Mouse (Mus musculus) forebrain, embryonic 13.5 days (tissue): ENCODE results near the gene Fam84b. TPM values are rescaled to one million over a fixed set of nuclear protein-coding genes. Genes with fewer than 3 reads are reported as not detected.

Source experiments
- ATAC-seq: fragments of 200-750 bp; cut with Nextera tagmentation; 2 replicates; pipeline ENCODE4 v1.8.0; 2017
- H3K27ac ChIP-seq: fragments of 300-500 bp; sonication (generic); 2 replicates; pipeline ENCODE4 v1.5.1; 2015; ENCODE audit warnings: inconsistent platforms, mild to moderate bottlenecking, moderate library complexity
- H3K27me3 ChIP-seq: fragments of 300-500 bp; sonication (generic); 2 replicates; pipeline ENCODE4 v1.6.1; 2015; ENCODE audit warnings: mild to moderate bottlenecking, inconsistent platforms
- H3K36me3 ChIP-seq: fragments of 300-500 bp; sonication (generic); 2 replicates; pipeline ENCODE4 v1.6.1; 2015; ENCODE audit warnings: mild to moderate bottlenecking, inconsistent platforms; ENCODE audit not compliant: poor library complexity, severe bottlenecking
- H3K4me1 ChIP-seq: fragments of 300-500 bp; sonication (generic); 2 replicates; pipeline ENCODE4 v1.6.1; 2015; ENCODE audit warnings: inconsistent platforms
- H3K4me2 ChIP-seq: fragments of 300-500 bp; sonication (generic); 2 replicates; pipeline ENCODE4 v1.6.1; 2015; ENCODE audit warnings: inconsistent platforms, mild to moderate bottlenecking, moderate library complexity
- H3K4me3 ChIP-seq: fragments of 300-500 bp; sonication (generic); 2 replicates; pipeline ENCODE4 v1.5.1; 2015; ENCODE audit warnings: mild to moderate bottlenecking, inconsistent platforms
- H3K9ac ChIP-seq: fragments of 300-500 bp; sonication (generic); 2 replicates; pipeline ENCODE4 v1.6.1; 2015; ENCODE audit warnings: mild to moderate bottlenecking, inconsistent platforms
- H3K9me3 ChIP-seq: fragments of 300-500 bp; sonication (generic); replicated peaks from 2 replicates; pipeline ENCODE4 v1.6.1; 2016; ENCODE audit warnings: inconsistent platforms
- WGBS: fragments of 180-500 bp; shearing (Covaris S2); methylation state at CpG from one replicate; pipeline ENCODE4 v1.1.7; 2015; 5-methylcytosine and 5-hydroxymethylcytosine counted together
- polyA plus RNA-seq: library from polyadenylated mRNA; unstranded; fragments of >200 nt; fragmentation: Nextera tagmentation; extraction: Ambion mirVana; gene quantifications from 2 replicates; pipeline ENCODE4 v1.2.1, GENCODE M21; 2015

Fam84b gene
- 8.0 and 10.6 TPM in 2 replicates for polyA plus RNA-seq

- 28% methylated on average over 17 of the region's 17 CpGs for WGBS
- H3K27me3 ChIP-seq = no peaks in the 10 kb centered on the region
- H3K9ac ChIP-seq = no peak within 1 kb of the TSS
- no peak within 1 kb of the TSS for H3K4me2 ChIP-seq
- no peaks in the 10 kb centered on the region for H3K9me3 ChIP-seq
- ATAC-seq = no peak
- no peak within 1 kb of the TSS for H3K4me3 ChIP-seq
- no peaks in the 10 kb centered on the region for H3K36me3 ChIP-seq
- no peak within 1 kb of the TSS for H3K27ac ChIP-seq
- peaks cover 5% of the 10 kb centered on the region; the same call in 1 of the 2 replicates for H3K4me1 ChIP-seq
Measured at GRCm38 (mm10) chr15:60853231-60853999, at the start of gene Fam84b. Gene Fam84b, minus strand, starts transcription at chr15:60853778.

GRCm38 (mm10) chr15:60898187-60898965, 44.8 kb upstream of the Fam84b start:
- H3K9ac ChIP-seq = no peak overlapping the region
- no peak overlapping the region for H3K4me3 ChIP-seq
- ATAC-seq = no peak
- no peaks in the 10 kb centered on the region for H3K36me3 ChIP-seq
- H3K27me3 ChIP-seq = no peaks in the 10 kb centered on the region
- 58% methylated on average over 6 of the region's 6 CpGs for WGBS
- H3K9me3 ChIP-seq = no peaks in the 10 kb centered on the region
- H3K4me1 ChIP-seq = no peaks in the 10 kb centered on the region
- no peak overlapping the region for H3K4me2 ChIP-seq
- no peak overlapping the region for H3K27ac ChIP-seq

GRCm38 (mm10) chr15:60896040-60896439, 42.5 kb upstream of the Fam84b start:
- H3K4me2 ChIP-seq = no peak overlapping the region
- no peak overlapping the region for H3K4me3 ChIP-seq
- H3K9ac ChIP-seq = no peak overlapping the region
- WGBS = 84% methylated on average over 2 of the region's 2 CpGs
- no peaks in the 10 kb centered on the region for H3K9me3 ChIP-seq
- no peak for ATAC-seq
- H3K27ac ChIP-seq = no peak overlapping the region
- no peaks in the 10 kb centered on the region for H3K4me1 ChIP-seq
- no peaks in the 10 kb centered on the region for H3K27me3 ChIP-seq
- no peaks in the 10 kb centered on the region for H3K36me3 ChIP-seq

- no peak overlapping the region for H3K27ac ChIP-seq
- no peak overlapping the region for H3K4me3 ChIP-seq
- no peaks in the 10 kb centered on the region for H3K27me3 ChIP-seq
- H3K4me2 ChIP-seq = no peak overlapping the region
- no peaks in the 10 kb centered on the region for H3K36me3 ChIP-seq
- no peak overlapping the region for H3K9ac ChIP-seq
- H3K4me1 ChIP-seq = no peaks in the 10 kb centered on the region
- 68% methylated on average over 3 of the region's 3 CpGs for WGBS
- no peak for ATAC-seq
- H3K9me3 ChIP-seq = no peaks in the 10 kb centered on the region
Measured at GRCm38 (mm10) chr15:60892976-60893463, 39.4 kb upstream of the Fam84b start.

DNA sequence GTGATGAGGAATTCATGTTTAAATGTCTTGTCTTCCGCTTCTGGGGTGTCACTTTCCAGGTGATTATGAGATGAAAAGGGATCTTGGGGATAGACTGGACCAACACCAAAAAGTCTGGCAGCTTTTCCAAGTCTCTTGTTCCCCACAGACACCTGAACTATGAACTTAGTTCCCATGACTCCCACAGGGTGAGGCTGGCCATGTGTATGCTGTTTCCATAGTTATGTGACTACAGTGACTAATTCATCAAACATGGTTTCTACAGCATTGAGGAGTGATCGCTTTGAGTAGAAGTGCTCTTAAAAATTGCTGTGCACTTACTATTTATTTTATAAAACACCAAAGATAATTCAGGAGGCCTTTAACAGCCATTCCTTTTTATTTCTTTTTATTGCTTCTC, 35.1 kb upstream of the Fam84b start:
- Histone ChIP-seq H3K4me1 (no peaks in the 10 kb centered on the region), H3K9ac (no peak overlapping the region), H3K4me3 (no peak overlapping the region), H3K27me3 (no peaks in the 10 kb centered on the region), H3K4me2 (no peak overlapping the region), H3K36me3 (no peaks in the 10 kb centered on the region), H3K27ac (no peak overlapping the region), H3K9me3 (no peaks in the 10 kb centered on the region)
- ATAC-seq = no peak
- WGBS = 92% methylated on average over 2 of the region's 2 CpGs

- no peaks in the 10 kb centered on the region for H3K36me3 ChIP-seq
- WGBS = 92% methylated on average over 6 of the region's 6 CpGs
- no peaks in the 10 kb centered on the region for H3K27me3 ChIP-seq
- no peak overlapping the region for H3K9ac ChIP-seq
- ATAC-seq = no peak
- no peaks in the 10 kb centered on the region for H3K9me3 ChIP-seq
- H3K27ac ChIP-seq = no peak overlapping the region
- no peak overlapping the region for H3K4me3 ChIP-seq
- no peak overlapping the region for H3K4me2 ChIP-seq
- no peaks in the 10 kb centered on the region for H3K4me1 ChIP-seq
Measured at GRCm38 (mm10) chr15:60875721-60876120, 22.1 kb upstream of the Fam84b start.

GRCm38 (mm10) chr15:60862417-60862816, 8.8 kb upstream of the Fam84b start:
- no peaks in the 10 kb centered on the region for H3K4me1 ChIP-seq
- H3K9me3 ChIP-seq = no peaks in the 10 kb centered on the region
- no peaks in the 10 kb centered on the region for H3K27me3 ChIP-seq
- no peak overlapping the region for H3K4me2 ChIP-seq
- no peak for ATAC-seq
- no peak overlapping the region for H3K27ac ChIP-seq
- 90% methylated on average over 3 of the region's 3 CpGs for WGBS
- no peaks in the 10 kb centered on the region for H3K36me3 ChIP-seq
- H3K4me3 ChIP-seq = no peak overlapping the region
- H3K9ac ChIP-seq = no peak overlapping the region

DNA sequence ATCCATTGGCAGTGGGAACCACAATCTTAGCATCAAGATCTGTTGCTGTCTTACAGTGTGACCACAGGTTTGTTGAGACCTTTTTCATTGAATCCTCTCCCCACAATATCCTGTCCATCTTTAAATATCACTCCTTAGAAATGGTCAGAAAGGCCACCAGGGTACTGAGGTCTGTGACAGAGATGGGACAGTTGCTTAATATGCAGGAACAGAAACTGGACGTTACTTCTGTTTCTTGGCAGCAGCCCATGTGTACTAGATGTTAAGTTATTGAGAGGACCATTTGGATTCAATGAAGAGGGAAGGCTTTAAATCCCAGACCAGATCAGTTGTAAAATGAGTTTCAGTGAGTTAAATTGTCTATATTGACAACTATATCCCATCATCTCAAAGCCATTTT, 1.5 kb upstream of the Fam84b start:
- Histone ChIP-seq H3K9ac (no peak overlapping the region), H3K4me3 (no peak overlapping the region), H3K9me3 (no peaks in the 10 kb centered on the region), H3K27ac (no peak overlapping the region), H3K4me1 (peaks cover 5% of the 10 kb centered on the region; the same call in 1 of the 2 replicates), H3K4me2 (no peak overlapping the region), H3K36me3 (no peaks in the 10 kb centered on the region), H3K27me3 (no peaks in the 10 kb centered on the region)
- no peak for ATAC-seq
- 87% methylated on average over 1 of the region's 1 CpGs for WGBS

DNA sequence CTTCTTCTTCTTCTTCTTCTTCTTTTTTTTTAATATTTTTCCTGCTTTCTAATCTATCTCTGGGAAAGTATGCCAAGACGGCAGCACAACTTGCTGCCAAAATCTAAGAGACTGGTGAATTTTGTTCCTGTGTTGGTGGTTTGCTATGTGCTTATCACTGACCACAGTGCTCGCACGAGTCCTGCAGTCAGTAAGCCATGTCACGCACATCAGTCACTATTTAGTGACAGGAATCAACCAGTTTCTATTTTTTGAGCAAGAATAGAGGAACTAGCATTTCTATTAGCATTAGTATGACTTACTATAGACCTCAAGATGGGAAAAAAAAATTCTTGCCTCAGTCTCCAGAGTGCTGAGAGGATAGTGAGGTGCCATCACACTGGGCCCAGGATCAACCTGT, 573 bp upstream of the Fam84b start:
- Histone ChIP-seq H3K36me3 (no peaks in the 10 kb centered on the region), H3K4me2 (no peak overlapping the region), H3K4me3 (no peak overlapping the region), H3K9me3 (no peaks in the 10 kb centered on the region), H3K27me3 (no peaks in the 10 kb centered on the region), H3K9ac (no peak overlapping the region), H3K4me1 (peaks cover 5% of the 10 kb centered on the region; the same call in 1 of the 2 replicates), H3K27ac (no peak overlapping the region)
- WGBS = 97% methylated on average over 4 of the region's 4 CpGs
- ATAC-seq = no peak

DNA sequence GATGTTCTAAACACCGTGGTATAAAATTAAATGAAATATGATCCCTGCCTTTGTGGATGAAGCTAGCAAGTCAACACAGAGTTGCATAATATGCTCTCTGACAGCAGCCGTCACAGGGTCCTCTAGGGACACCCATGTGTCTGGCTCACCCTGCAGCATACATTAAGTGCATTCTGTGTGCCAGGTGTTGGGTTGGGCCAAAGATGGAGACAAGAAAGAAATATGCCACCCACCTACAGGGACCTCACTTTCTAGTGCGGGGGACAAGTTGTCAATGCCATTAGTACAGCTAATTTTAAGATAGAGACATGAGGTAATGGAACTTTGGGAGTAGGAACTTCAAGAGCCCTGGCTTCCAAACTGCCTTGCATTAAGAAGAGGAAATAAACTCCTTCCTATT, 4.9 kb downstream of the Fam84b start:
- no peak for ATAC-seq
- H3K9ac ChIP-seq = no peak overlapping the region
- H3K27me3 ChIP-seq = no peaks in the 10 kb centered on the region
- no peak overlapping the region for H3K4me2 ChIP-seq
- WGBS = 86% methylated on average over 3 of the region's 3 CpGs
- H3K36me3 ChIP-seq = no peaks in the 10 kb centered on the region
- no peak overlapping the region for H3K27ac ChIP-seq
- H3K4me3 ChIP-seq = no peak overlapping the region
- peaks cover 16% of the 10 kb centered on the region for H3K4me1 ChIP-seq
- no peaks in the 10 kb centered on the region for H3K9me3 ChIP-seq

DNA sequence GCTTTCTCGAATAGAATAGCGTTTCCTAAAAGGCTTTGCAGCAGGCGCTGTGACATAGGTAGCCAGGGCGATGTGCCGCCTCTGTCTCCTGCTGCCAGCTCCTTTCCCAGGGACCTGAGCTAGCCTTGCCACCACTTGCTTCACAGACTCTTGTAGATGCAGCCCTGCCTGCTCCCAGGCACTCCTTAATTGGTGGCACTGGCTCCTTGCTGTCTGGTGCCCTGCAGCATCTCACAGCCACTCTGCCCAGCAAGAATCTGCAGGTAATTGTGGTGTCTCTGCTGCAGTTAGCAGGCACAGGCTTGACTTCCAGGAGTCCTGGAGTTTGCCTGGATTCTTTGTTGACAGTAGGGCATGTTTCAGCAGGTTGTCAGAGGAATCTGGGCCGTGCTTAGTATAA, 7.3 kb downstream of the Fam84b start:
- no peaks in the 10 kb centered on the region for H3K27me3 ChIP-seq
- H3K9ac ChIP-seq = no peak overlapping the region; the same call in 1 of the 2 replicates
- H3K9me3 ChIP-seq = no peaks in the 10 kb centered on the region
- no peaks in the 10 kb centered on the region for H3K36me3 ChIP-seq
- peaks cover 11% of the 10 kb centered on the region for H3K4me1 ChIP-seq
- H3K4me2 ChIP-seq = no peak overlapping the region; the same call in 1 of the 2 replicates
- no peak overlapping the region for H3K4me3 ChIP-seq
- no peak overlapping the region for H3K27ac ChIP-seq
- 21% methylated on average over 6 of the region's 6 CpGs for WGBS
- ATAC-seq = peak; percentile 37; the same call in 1 of the 2 replicates

DNA sequence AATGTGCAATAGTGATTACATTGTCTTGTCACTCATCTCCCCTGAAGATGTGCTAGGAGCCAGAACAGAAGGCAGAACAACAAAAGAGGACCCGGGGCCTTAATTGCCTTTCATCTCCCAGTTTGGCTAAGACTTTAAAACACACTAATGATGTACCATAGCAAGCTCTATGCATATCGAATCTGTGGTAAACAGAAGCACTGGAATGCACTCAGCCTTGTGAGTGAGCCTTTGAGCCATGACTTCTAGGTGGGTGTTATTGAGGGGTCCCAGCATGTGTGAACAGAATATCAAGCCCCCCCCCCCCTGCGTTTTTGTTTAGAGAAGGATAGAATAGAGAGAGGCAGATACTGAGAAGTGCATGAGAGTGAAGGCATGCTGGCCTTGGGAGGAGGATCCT, 7.7 kb downstream of the Fam84b start:
- Histone ChIP-seq H3K27me3 (no peaks in the 10 kb centered on the region), H3K9me3 (no peaks in the 10 kb centered on the region), H3K4me1 (peaks cover 11% of the 10 kb centered on the region), H3K27ac (no peak overlapping the region), H3K36me3 (no peaks in the 10 kb centered on the region), H3K4me2 (no peak overlapping the region; the same call in 1 of the 2 replicates), H3K4me3 (no peak overlapping the region), H3K9ac (no peak overlapping the region)
- 8% methylated on average over 3 of the region's 3 CpGs for WGBS
- ATAC-seq = peak; percentile 50
